Mouse (Mus musculus): ENCODE measurements at regions not wholly inside any gene's neighbourhood (a gene's known extent, or its start where the extent isn't known, plus 50 kb on each side); places are given as distances from the start of the nearest gene placed in this dataset.

- DNase-seq (ENCODE audit: low spot score) (no peak), ATAC-seq (ENCODE audit: insufficient read depth, low read depth) (no peak)
- Histone ChIP-seq H3K27ac (ENCODE audit: low read depth) (no peak overlapping the region), H3K9ac (replicated peaks; ENCODE audit: low read depth, low read length) (no peak overlapping the region), H3K27me3 (ENCODE audit: control insufficient read depth, insufficient read depth, low read length) (no peaks in the 10 kb centered on the region), H3K4me3 (ENCODE audit: low read depth, low read length) (no peak overlapping the region), H3K4me1 (ENCODE audit: control insufficient read depth, insufficient read depth) (no peaks in the 10 kb centered on the region), H3K4me2 (ENCODE audit: low read depth, low read length) (no peak overlapping the region), H3K36me3 (replicated peaks; ENCODE audit: control insufficient read depth, insufficient read depth, low read length) (no peaks in the 10 kb centered on the region), H3K9me3 (replicated peaks; ENCODE audit: control insufficient read depth, low read length) (no peaks in the 10 kb centered on the region)
- TF ChIP-seq CTCF (IDR thresholded peaks at IDR 0.05; ENCODE audit: low read depth) = no peak
- 63% methylated on average over 1 of the region's 1 CpGs for WGBS
Observed at GRCm38 (mm10) chr10:29640249-29640648, 104.6 kb upstream of the Rspo3 start.

- Histone ChIP-seq H3K9ac (replicated peaks; ENCODE audit: low read depth, low read length) (no peak overlapping the region), H3K36me3 (replicated peaks; ENCODE audit: control insufficient read depth, insufficient read depth, low read length) (no peaks in the 10 kb centered on the region), H3K27me3 (ENCODE audit: control insufficient read depth, insufficient read depth, low read length) (no peaks in the 10 kb centered on the region), H3K27ac (ENCODE audit: low read depth) (no peak overlapping the region), H3K4me3 (ENCODE audit: low read depth, low read length) (no peak overlapping the region), H3K4me1 (ENCODE audit: control insufficient read depth, insufficient read depth) (no peaks in the 10 kb centered on the region), H3K4me2 (ENCODE audit: low read depth, low read length) (no peak overlapping the region), H3K9me3 (replicated peaks; ENCODE audit: control insufficient read depth, low read length) (no peaks in the 10 kb centered on the region)
- 46% methylated on average over 5 of the region's 5 CpGs for WGBS
- TF ChIP-seq EP300 (IDR thresholded peaks at IDR 0.05; ENCODE audit: low read depth) = no peak
- TF ChIP-seq CTCF (IDR thresholded peaks at IDR 0.05; ENCODE audit: low read depth) = no peak
- DNase-seq (ENCODE audit: low spot score) (no peak), ATAC-seq (ENCODE audit: insufficient read depth, low read depth) (no peak)
Observed at GRCm38 (mm10) chr10:29635828-29636227, 100.2 kb upstream of the Rspo3 start.

- no peak for DNase-seq (ENCODE audit: low spot score)
- H3K4me1 ChIP-seq (ENCODE audit: control insufficient read depth, insufficient read depth) = no peaks in the 10 kb centered on the region
Observed at GRCm38 (mm10) chr10:29595455-29595854, 59.8 kb upstream of the Rspo3 start.

GRCm38 (mm10) chr10:29594969-29595368, 59.3 kb upstream of the Rspo3 start:
- Histone ChIP-seq H3K4me1 (ENCODE audit: control insufficient read depth, insufficient read depth) (no peaks in the 10 kb centered on the region), H3K27ac (ENCODE audit: low read depth) (no peak overlapping the region), H3K4me2 (ENCODE audit: low read depth, low read length) (no peak overlapping the region), H3K27me3 (ENCODE audit: control insufficient read depth, insufficient read depth, low read length) (no peaks in the 10 kb centered on the region), H3K9ac (replicated peaks; ENCODE audit: low read depth, low read length) (no peak overlapping the region), H3K36me3 (replicated peaks; ENCODE audit: control insufficient read depth, insufficient read depth, low read length) (no peaks in the 10 kb centered on the region), H3K4me3 (ENCODE audit: low read depth, low read length) (no peak overlapping the region), H3K9me3 (replicated peaks; ENCODE audit: control insufficient read depth, low read length) (no peaks in the 10 kb centered on the region)
- TF ChIP-seq CTCF (IDR thresholded peaks at IDR 0.05; ENCODE audit: low read depth) = no peak
- no peak for TF ChIP-seq EP300 (IDR thresholded peaks at IDR 0.05; ENCODE audit: low read depth)
- DNase-seq (ENCODE audit: low spot score) (no peak), ATAC-seq (ENCODE audit: insufficient read depth, low read depth) (no peak)
- 90% methylated on average over 1 of the region's 1 CpGs for WGBS

More at GRCm38 (mm10) chr10:29595455-29595854, 59.8 kb upstream of the Rspo3 start:
- no peaks in the 10 kb centered on the region for H3K9me3 ChIP-seq (replicated peaks; ENCODE audit: control insufficient read depth, low read length)
- H3K27me3 ChIP-seq (ENCODE audit: control insufficient read depth, insufficient read depth, low read length) = no peaks in the 10 kb centered on the region
- H3K4me2 ChIP-seq (ENCODE audit: low read depth, low read length) = no peak overlapping the region
- ATAC-seq (ENCODE audit: insufficient read depth, low read depth) = no peak
- TF ChIP-seq CTCF (IDR thresholded peaks at IDR 0.05; ENCODE audit: low read depth) = no peak
- no peak for TF ChIP-seq EP300 (IDR thresholded peaks at IDR 0.05; ENCODE audit: low read depth)
- H3K36me3 ChIP-seq (replicated peaks; ENCODE audit: control insufficient read depth, insufficient read depth, low read length) = no peaks in the 10 kb centered on the region
- WGBS = 40% methylated on average over 4 of the region's 4 CpGs
- H3K27ac ChIP-seq (ENCODE audit: low read depth) = no peak overlapping the region
- H3K4me3 ChIP-seq (ENCODE audit: low read depth, low read length) = no peak overlapping the region
- no peak overlapping the region for H3K9ac ChIP-seq (replicated peaks; ENCODE audit: low read depth, low read length)

GRCm38 (mm10) chr10:29592906-29593305, 57.2 kb upstream of the Rspo3 start:
- no peak overlapping the region for H3K4me2 ChIP-seq (ENCODE audit: low read depth, low read length)
- no peaks in the 10 kb centered on the region for H3K36me3 ChIP-seq (replicated peaks; ENCODE audit: control insufficient read depth, insufficient read depth, low read length)
- H3K9ac ChIP-seq (replicated peaks; ENCODE audit: low read depth, low read length) = no peak overlapping the region
- no peaks in the 10 kb centered on the region for H3K9me3 ChIP-seq (replicated peaks; ENCODE audit: control insufficient read depth, low read length)
- no peaks in the 10 kb centered on the region for H3K27me3 ChIP-seq (ENCODE audit: control insufficient read depth, insufficient read depth, low read length)
- no peak for TF ChIP-seq EP300 (IDR thresholded peaks at IDR 0.05; ENCODE audit: low read depth)
- TF ChIP-seq CTCF (IDR thresholded peaks at IDR 0.05; ENCODE audit: low read depth) = no peak
- no peak for DNase-seq (ENCODE audit: low spot score)
- H3K4me1 ChIP-seq (ENCODE audit: control insufficient read depth, insufficient read depth) = no peaks in the 10 kb centered on the region
- WGBS = 72% methylated on average over 3 of the region's 3 CpGs
- no peak for ATAC-seq (ENCODE audit: insufficient read depth, low read depth)
- no peak overlapping the region for H3K27ac ChIP-seq (ENCODE audit: low read depth)
- H3K4me3 ChIP-seq (ENCODE audit: low read depth, low read length) = no peak overlapping the region

DNA sequence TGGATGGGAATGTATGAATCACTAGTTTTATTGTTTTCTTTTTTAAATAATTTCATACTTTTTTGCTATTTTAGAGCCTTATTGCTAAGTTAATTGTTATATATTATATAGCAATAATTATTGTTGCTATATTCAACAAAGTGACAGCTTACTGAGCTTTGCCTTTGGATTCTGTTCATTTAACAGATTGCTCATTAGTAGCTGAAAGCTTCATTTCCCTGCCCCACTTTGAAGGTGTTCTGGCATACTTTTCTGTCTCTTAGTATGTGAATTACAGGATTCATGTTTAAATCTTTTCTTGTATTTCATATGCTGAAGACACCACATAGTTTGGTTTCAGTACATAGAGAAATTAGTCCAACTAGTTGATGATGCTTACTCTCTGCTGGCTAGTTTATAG, 54.5 kb upstream of the Rspo3 start:
- Histone ChIP-seq H3K27me3 (ENCODE audit: control insufficient read depth, insufficient read depth, low read length) (no peaks in the 10 kb centered on the region), H3K9ac (replicated peaks; ENCODE audit: low read depth, low read length) (no peak overlapping the region), H3K27ac (ENCODE audit: low read depth) (no peak overlapping the region), H3K4me3 (ENCODE audit: low read depth, low read length) (no peak overlapping the region), H3K4me2 (ENCODE audit: low read depth, low read length) (no peak overlapping the region), H3K9me3 (replicated peaks; ENCODE audit: control insufficient read depth, low read length) (no peaks in the 10 kb centered on the region), H3K36me3 (replicated peaks; ENCODE audit: control insufficient read depth, insufficient read depth, low read length) (no peaks in the 10 kb centered on the region), H3K4me1 (ENCODE audit: control insufficient read depth, insufficient read depth) (no peaks in the 10 kb centered on the region)
- no peak for TF ChIP-seq EP300 (IDR thresholded peaks at IDR 0.05; ENCODE audit: low read depth)
- TF ChIP-seq CTCF (IDR thresholded peaks at IDR 0.05; ENCODE audit: low read depth) = no peak
- DNase-seq (ENCODE audit: low spot score) (no peak), ATAC-seq (ENCODE audit: insufficient read depth, low read depth) (no peak)

Data from heart, postnatal 0 days (tissue).